17 mouse cellular contexts compared by ENCODE assay signal in the genomic region with DNA sequence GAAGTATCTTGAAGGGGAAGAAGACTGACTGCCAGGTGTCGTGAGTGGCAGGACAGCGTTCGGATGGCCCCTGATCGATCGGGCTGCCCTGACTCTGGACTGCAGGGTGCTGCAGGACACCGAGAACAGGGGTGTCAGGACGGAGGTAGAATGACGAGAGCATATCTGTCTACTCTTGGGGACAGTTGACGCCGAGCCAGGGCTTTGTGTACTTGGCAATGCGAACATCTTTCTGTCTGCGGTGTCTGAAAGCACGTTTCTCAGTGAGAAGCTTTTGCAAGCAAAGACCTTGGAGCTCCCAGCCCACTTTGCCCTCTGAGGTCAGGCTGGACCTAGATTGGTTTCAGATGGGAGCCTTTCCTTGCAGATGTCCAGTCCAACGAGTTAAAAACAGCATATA.
"Had no signal": no experiment of that assay in that cellular context is flagged by ENCODE, and none has a peak within 500 bp of the region (broad histone marks: within the 10 kb centered on the region; RNA-seq: fewer than 3 reads in every experiment).

No protein-coding gene starts in this region.

- DNase-seq: gastrocnemius, postnatal 14 days; gastrocnemius, postnatal 36 days; heart, adult 2 months; heart, postnatal 14 days; heart, postnatal 36 days; kidney, adult 11 months; kidney, adult 2 months; kidney, adult 9 months; kidney, postnatal 14 days; kidney, postnatal 36 days; layer of hippocampus, adult 9-11 months; layer of hippocampus, postnatal 36 days; liver; liver, embryonic 13.5 days; liver, postnatal 0 days had no signal

- ATAC-seq: hindbrain, postnatal 0 days; intestine, embryonic 16.5 days; liver, postnatal 0 days had no signal
